Mouse (Mus musculus): ENCODE results near the gene Ciao1. TPM values are rescaled to one million over a fixed set of nuclear protein-coding genes. Genes with fewer than 3 reads are reported as not detected.

Ciao1 gene
- total and polyA plus RNA-seq, 3 experiments = 60.9 to 79.0 (median 74.3) TPM

DNA sequence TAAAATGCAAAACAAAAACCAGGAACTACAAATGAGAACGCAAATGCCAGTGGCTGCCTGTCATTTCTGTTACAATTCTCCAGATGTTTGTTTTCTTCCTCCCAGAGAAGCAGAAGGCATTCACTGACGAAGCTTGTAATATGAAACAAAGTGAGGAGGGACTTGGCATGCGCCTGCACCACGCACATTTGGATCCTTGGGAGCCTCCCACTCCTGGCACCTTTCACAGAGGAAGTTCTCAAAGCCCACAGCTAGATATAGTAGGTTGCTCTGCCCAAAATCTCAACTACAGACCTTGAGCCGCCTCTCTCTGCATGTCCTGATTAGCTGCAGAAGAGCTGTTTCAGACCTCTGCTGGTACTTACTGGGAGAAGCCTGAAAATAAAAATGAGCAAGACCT lies 11.7 kb upstream of the Ciao1 start:
- Histone ChIP-seq H3K36me3 (replicated peaks in 1 of 2; ENCODE audit: control insufficient read depth in 1 of 2, insufficient read depth in 1 of 2, low read length in 1 of 2) (peaks cover 35 to 59% of the 10 kb centered on the region in 2 experiments), H3K27ac (ENCODE audit: insufficient read depth, low read depth) (no peak overlapping the region), H3K4me3 (replicated peaks in 1 of 3; ENCODE audit: low read depth in 2 of 3, low read length in 2 of 3, poor library complexity in 1 of 3) (no peak overlapping the region), H3K27me3 (replicated peaks) (no peaks in the 10 kb centered on the region), H3K4me2 (ENCODE audit: insufficient read depth, low read depth, poor library complexity, severe bottlenecking) (no peak overlapping the region), H3K4me1 (ENCODE audit: control insufficient read depth in 1 of 2, insufficient read depth in 2 of 2) (no peaks in the 10 kb centered on the region), H3K79me2 (replicated peaks; ENCODE audit: control insufficient read depth, extremely low read depth, insufficient read depth, poor library complexity, severe bottlenecking) (no peaks in the 10 kb centered on the region), H3K9ac (ENCODE audit: insufficient read depth, low read depth) (no peak overlapping the region), H3K9me3 (replicated peaks; ENCODE audit: low read length) (no peaks in the 10 kb centered on the region)
- in situ Hi-C loops (cut with MboI; ENCODE audit: low pct_ligation_motif_present, low pct_unique_long_range_greater_than_20kb, low sequenced_read_pairs) (no loop called here), dilution Hi-C loops (cut with MboI; ENCODE audit: extremely low pct_ligation_motif_present, extremely low pct_unique_long_range_greater_than_20kb, low sequenced_read_pairs) (no loop called here)
- TF ChIP-seq ELF1 (IDR thresholded peaks at IDR 0.05; ENCODE audit: low read depth, low read length) (no peak), TCF12 (IDR thresholded peaks at IDR 0.05; ENCODE audit: low read depth, low read length) (no peak), CHD1 (IDR thresholded peaks at IDR 0.05; ENCODE audit: low read depth, low read length) (no peak), ZNF384 (IDR thresholded peaks at IDR 0.05; ENCODE audit: low read depth, low read length) (no peak), KAT2A (IDR thresholded peaks at IDR 0.05; ENCODE audit: insufficient replicate concordance, low read length) (no peak), MAX (IDR thresholded peaks at IDR 0.05; ENCODE audit: low read length) (no peak), MXI1 (IDR thresholded peaks at IDR 0.05; ENCODE audit: low read depth, low read length) (no peak), NELFE (IDR thresholded peaks at IDR 0.05; ENCODE audit: low read depth, low read length) (no peak), RAD21 (IDR thresholded peaks at IDR 0.05; ENCODE audit: low read depth, low read length) (no peak), JUN (IDR thresholded peaks at IDR 0.05; ENCODE audit: insufficient read depth, low read depth, low read length) (no peak), JUND (conservative IDR thresholded peaks at IDR 0.05; ENCODE audit: low read depth, low read length) (no peak), UBTF (IDR thresholded peaks at IDR 0.05; ENCODE audit: low read depth, low read length) (no peak), EP300 (IDR thresholded peaks at IDR 0.05; ENCODE audit: low read length) (no peak), MAFK (IDR thresholded peaks at IDR 0.05; ENCODE audit: insufficient replicate concordance, low read length) (no peak), CTCF (conservative IDR thresholded peaks at IDR 0.05 in 1 of 2, IDR thresholded peaks at IDR 0.05 in 1 of 2; ENCODE audit: low read depth in 2 of 2, low read length in 2 of 2) (no peak), CHD2 (IDR thresholded peaks at IDR 0.05; ENCODE audit: low read length) (no peak), BHLHE40 (IDR thresholded peaks at IDR 0.05; ENCODE audit: low read depth, low read length) (no peak), RCOR1 (conservative IDR thresholded peaks at IDR 0.05; ENCODE audit: low read depth, low read length) (no peak)
- no peak for DNase-seq (ENCODE audit: extremely low read depth)

DNA sequence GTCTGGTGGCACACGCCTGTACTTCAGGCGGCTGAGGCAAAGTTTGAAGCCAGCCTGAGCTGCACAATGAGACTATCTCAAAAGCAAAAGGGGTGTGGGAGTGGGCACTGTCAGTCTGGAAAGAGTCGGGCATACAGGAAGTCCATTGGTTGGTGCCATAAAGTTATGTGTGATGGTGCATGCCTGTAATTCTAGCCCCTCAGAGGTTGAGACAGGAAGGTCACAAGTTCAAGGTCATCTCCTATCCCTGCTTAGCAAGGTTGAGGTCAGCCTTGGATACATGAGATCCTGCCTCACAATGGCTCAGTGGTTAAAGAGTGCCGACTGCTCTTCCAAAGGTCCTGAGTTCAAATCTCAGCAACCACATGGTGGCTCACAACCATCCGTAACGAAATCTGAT lies 7.7 kb upstream of the Ciao1 start:
- Histone ChIP-seq H3K4me3 (replicated peaks in 1 of 3; ENCODE audit: low read depth in 2 of 3, low read length in 2 of 3, poor library complexity in 1 of 3) (no peak overlapping the region), H3K27ac (ENCODE audit: insufficient read depth, low read depth) (no peak overlapping the region), H3K4me1 (ENCODE audit: control insufficient read depth in 1 of 2, insufficient read depth in 2 of 2) (peaks cover 0 to 4% of the 10 kb centered on the region in 2 experiments; a peak in 1 of 4 replicates), H3K9me3 (replicated peaks; ENCODE audit: low read length) (no peaks in the 10 kb centered on the region), H3K79me2 (replicated peaks; ENCODE audit: control insufficient read depth, extremely low read depth, insufficient read depth, poor library complexity, severe bottlenecking) (no peaks in the 10 kb centered on the region; the same call in 1 of the 2 replicates), H3K27me3 (replicated peaks) (no peaks in the 10 kb centered on the region), H3K9ac (ENCODE audit: insufficient read depth, low read depth) (no peak overlapping the region), H3K4me2 (ENCODE audit: insufficient read depth, low read depth, poor library complexity, severe bottlenecking) (no peak overlapping the region), H3K36me3 (replicated peaks in 1 of 2; ENCODE audit: control insufficient read depth in 1 of 2, insufficient read depth in 1 of 2, low read length in 1 of 2) (peaks cover 38 to 88% of the 10 kb centered on the region in 2 experiments)
- dilution Hi-C loops (cut with MboI; ENCODE audit: extremely low pct_ligation_motif_present, extremely low pct_unique_long_range_greater_than_20kb, low sequenced_read_pairs) = no loop called here
- in situ Hi-C loops (cut with MboI; ENCODE audit: low pct_ligation_motif_present, low pct_unique_long_range_greater_than_20kb, low sequenced_read_pairs) = no loop called here
- DNase-seq (ENCODE audit: extremely low read depth) = no peak
- TF ChIP-seq ZNF384 (IDR thresholded peaks at IDR 0.05; ENCODE audit: low read depth, low read length) = no peak
- TF ChIP-seq SMC3 (IDR thresholded peaks at IDR 0.05; ENCODE audit: low read depth, low read length) = no peak
- no peak for TF ChIP-seq ZC3H11A (IDR thresholded peaks at IDR 0.05; ENCODE audit: low read depth, low read length)
- TF ChIP-seq USF2 (conservative IDR thresholded peaks at IDR 0.05; ENCODE audit: low read depth, low read length) = no peak
- TF ChIP-seq HCFC1 (IDR thresholded peaks at IDR 0.05; ENCODE audit: low read depth, low read length) = no peak

All from CH12.LX (cell line).